Mouse (Mus musculus): ENCODE data around the gene Nup54.

Gene Nup54

DNA sequence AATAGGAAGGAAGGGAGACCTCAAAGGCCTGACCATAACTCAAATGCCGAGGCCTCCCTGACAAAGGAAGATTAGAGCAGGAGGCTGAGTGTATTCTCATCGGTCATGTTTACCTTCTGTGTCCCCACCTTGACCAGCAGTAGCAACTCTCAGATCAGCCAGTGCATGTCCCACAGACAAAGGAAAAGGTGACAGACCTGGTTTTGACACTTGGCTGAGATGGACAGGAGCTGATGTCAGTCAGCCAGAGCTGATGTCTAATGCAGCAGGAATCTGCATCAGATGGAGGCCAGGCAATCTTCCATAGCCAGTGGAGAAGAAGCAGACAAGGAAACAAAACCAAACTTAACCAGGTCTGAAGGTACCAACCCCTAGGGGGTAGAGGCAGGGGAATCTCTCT lies 62.4 kb downstream of the Nup54 start:
- DNase-seq: no peak

DNA sequence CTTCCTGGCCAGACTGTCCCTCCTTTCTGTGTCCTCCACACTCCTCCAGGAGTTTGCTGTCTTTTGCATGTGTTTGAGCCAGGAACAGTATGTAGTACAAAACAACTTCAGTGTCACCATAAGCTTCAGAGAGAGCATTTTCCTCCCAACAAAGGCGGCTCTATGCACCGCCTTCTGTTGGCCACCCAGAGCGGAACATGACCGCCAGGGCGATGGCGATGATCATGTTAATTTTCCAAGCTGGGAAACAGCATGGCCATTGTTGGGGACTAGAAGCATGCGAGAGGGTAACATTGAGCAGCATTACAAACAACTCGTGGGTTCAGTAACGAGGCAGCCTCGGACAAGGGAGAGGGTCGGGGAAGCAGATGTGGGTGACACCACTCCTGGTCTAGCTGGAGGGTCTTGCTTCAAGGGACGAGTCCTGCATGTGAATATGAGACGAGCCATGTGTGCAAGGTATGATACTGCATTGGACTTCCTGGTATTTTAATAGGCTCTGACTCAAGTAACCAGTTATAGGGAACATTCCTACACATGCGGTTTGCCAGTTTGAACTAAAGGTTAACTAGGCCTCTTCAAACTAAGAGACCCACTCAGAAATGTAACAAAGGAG lies 63.5 kb downstream of the Nup54 start:
- no peak for DNase-seq

GRCm38 (mm10) chr5:92370891-92371290 lies 64.1 kb downstream of the Nup54 start:
- no peak for DNase-seq

DNA sequence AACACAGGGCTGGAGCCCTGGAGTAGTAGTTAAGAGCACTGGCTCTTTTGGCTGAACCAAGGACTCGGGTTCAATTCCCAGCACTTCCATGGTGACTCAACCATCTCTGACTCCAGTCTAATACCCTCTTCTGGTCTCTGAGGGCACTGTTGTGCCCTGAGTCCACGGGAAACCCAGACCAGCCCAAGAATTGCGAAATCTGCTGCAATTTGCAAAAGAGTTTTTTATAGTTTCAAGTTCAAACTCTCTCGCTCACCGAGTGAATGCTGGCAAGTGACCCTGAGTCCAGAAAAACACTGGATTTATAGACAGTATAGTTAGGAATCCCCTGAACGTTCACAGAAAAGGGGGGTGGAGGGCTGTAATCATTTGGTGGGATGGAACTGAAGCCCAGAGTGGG lies 64.6 kb downstream of the Nup54 start:
- DNase-seq: no peak

DNA sequence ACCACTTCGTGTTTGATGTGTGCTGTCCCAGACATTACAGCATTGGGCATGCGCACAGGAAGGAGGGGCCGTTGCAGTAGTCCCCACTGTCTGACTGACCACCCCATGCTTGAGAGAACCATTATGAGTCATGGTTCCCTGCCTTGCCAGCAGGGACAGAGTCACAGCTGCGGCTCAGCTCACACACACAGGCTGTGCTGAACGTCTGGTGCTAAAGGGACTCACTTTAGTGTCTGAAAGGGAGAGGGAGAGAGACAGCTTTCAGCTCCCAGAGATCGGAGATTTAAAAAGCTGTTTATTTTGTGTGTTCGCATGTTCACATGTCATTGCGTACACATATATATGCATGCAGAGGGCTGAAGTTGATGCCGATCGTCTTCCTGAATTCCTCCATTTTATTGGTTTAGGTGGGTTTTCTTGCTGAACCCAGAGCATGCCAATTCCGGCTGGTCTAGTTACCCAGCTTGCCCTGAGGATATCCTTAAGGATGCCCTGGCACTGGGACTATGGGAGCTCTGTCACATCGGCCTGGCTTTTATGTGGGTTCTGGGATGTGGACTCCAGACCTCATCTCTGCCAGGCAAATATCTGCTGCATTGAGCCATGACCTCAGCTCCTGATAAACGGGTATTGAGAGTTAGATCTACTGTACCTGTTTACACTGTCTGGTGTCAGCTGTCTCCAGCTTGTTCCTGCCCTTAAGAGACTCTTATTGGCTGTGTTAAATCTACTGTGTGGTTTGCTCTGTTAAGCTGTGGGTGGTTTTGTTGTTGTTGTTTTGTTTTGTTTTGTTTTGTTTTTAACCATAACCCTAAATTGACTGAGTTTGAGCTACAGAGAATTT lies 65.6 kb downstream of the Nup54 start:
- peak; percentile 76 for DNase-seq

- DNase-seq: peak; percentile 70
These were observed 66.6 kb downstream of the Nup54 start for GRCm38 (mm10) chr5:92368392-92368791.

DNA sequence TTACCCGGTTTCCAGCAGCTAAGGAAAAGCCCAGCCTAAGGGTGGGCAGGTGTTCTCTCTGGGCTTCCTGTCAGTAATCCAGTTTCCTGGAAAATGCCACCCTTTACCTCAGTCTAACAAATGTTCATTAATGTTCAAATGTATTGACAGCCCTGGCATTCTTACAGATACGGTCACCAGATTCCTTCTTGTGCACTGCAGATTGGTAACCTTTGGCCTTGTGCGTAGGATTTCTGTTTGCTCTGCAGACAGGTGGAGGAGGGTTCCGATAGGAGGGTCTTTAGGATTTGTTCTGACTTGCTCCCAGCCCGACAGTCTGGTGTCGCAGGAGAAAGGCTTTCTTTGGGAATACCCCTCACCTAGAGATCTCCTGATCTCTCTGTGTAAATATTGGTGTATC lies 68.5 kb downstream of the Nup54 start:
- DNase-seq: no peak

All from cerebellum, adult 11-12 months (tissue).